Mouse (Mus musculus) bone marrow, adult 2 months (tissue): ENCODE measurements around the gene Vps37d. TPM values are rescaled to one million over a fixed set of nuclear protein-coding genes. Genes with fewer than 3 reads are reported as not detected.

Experiments
- H3K27ac ChIP-seq: fragments of 200-500 bp; 2 replicates; pipeline ENCODE4 v1.5.1; 2012; ENCODE audit warnings: low read depth, mild to moderate bottlenecking, control low read depth, inconsistent platforms, low read length; ENCODE audit not compliant: control insufficient read depth, poor library complexity, insufficient read depth
- H3K4me1 ChIP-seq: fragments of 200-500 bp; 2 replicates; pipeline ENCODE4 v1.6.1; 2011; ENCODE audit warnings: low read length; ENCODE audit not compliant: control insufficient read depth, insufficient read depth
- H3K4me3 ChIP-seq: fragments of 200-500 bp; replicated peaks from 2 replicates; pipeline ENCODE3; 2011; ENCODE audit warnings: mild to moderate bottlenecking, low read depth, low read length, control low read depth; ENCODE audit not compliant: control insufficient read depth
- CTCF ChIP-seq: fragments of 200-500 bp; IDR thresholded peaks from 2 replicates; pipeline ENCODE4 v1.5.1; 2011; ENCODE audit warnings: low read length, control low read depth; ENCODE audit not compliant: control insufficient read depth, insufficient read depth
- POLR2A ChIP-seq: fragments of 200-500 bp; IDR thresholded peaks from 2 replicates; pipeline ENCODE4 v1.6.1; 2011; ENCODE audit warnings: low read depth, mild to moderate bottlenecking, control low read depth, low read length, borderline replicate concordance; ENCODE audit not compliant: control insufficient read depth
- WGBS: fragments of 180-500 bp; shearing (Covaris S2); methylation state at CpG from one replicate; pipeline ENCODE4 v1.1.7; 2018; 5-methylcytosine and 5-hydroxymethylcytosine counted together
- polyA plus RNA-seq: library from polyadenylated mRNA; stranded (reverse); fragments of >200 nt; gene quantifications from 2 replicates; pipeline ENCODE4 v1.2.4, GENCODE M21; 2011; ENCODE audit warnings: low replicate concordance; ENCODE audit not compliant: missing spikeins, insufficient read depth, insufficient read length

Vps37d gene
- polyA plus RNA-seq, 1 experiment = 1.6 TPM

DNA sequence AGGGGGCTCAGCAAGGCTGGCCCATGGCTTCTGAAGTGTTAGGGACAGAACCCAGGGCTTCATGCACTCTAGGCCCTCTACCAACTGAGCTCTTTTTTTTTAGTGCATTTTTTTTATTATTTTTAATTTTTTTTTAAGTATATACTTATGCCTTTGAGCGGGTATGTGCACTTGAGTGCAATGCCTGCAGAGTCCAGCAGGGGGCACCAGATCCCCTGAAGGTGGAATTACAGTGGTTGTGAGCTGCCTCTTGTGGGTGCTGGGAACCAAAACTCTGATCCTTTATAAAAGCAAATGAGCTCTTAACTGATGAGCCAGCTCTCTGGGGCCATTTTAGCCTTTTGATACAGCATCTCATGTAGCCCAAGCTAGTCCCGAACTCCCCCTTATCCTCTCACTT, 43.5 kb downstream of the Vps37d start:
- TF ChIP-seq CTCF (peak; percentile 48), POLR2A (no peak)
- no peak overlapping the region for H3K27ac ChIP-seq
- WGBS = 93% methylated on average over 2 of the region's 2 CpGs
- H3K4me1 ChIP-seq = no peaks in the 10 kb centered on the region
- H3K4me3 ChIP-seq = no peak overlapping the region

DNA sequence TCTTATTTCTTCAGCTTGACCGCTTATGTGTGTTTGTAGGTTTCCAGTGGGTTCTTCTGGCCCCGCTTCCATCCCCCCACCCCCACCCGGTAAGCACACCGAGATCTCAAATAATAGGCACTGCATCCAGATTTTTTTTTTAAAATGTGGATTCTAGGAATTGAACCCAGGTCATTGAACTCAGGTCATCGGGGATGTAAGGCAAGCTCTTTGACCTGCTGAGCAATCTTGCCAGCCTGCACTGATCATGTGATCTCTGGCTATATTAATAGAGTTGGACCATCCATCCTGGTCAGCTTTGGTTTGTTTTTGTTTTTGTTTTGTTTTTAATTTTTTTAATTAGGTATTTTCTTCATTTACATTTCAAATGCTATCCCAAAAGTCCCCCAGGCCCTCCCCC, 45.5 kb downstream of the Vps37d start:
- TF ChIP-seq CTCF (no peak), POLR2A (no peak)
- no peak overlapping the region for H3K27ac ChIP-seq
- 85% methylated on average over 5 of the region's 5 CpGs for WGBS
- H3K4me3 ChIP-seq = no peak overlapping the region
- no peaks in the 10 kb centered on the region; the same call in 1 of the 2 replicates for H3K4me1 ChIP-seq

GRCm38 (mm10) chr5:135029007-135029854, 48.8 kb downstream of the Vps37d start:
- 28% methylated on average over 18 of the region's 18 CpGs for WGBS
- H3K27ac ChIP-seq = no peak overlapping the region
- H3K4me1 ChIP-seq = peaks cover 2% of the 10 kb centered on the region
- TF ChIP-seq POLR2A = no peak
- TF ChIP-seq CTCF = no peak
- no peak overlapping the region for H3K4me3 ChIP-seq

- Histone ChIP-seq H3K27ac (no peak overlapping the region), H3K4me1 (peaks cover 2% of the 10 kb centered on the region), H3K4me3 (no peak overlapping the region)
- 9% methylated on average over 7 of the region's 7 CpGs for WGBS
- TF ChIP-seq CTCF (no peak), POLR2A (no peak)
Measured at GRCm38 (mm10) chr5:135025899-135026298, 52.2 kb downstream of the Vps37d start.

GRCm38 (mm10) chr5:135024665-135025224, 53.3 kb downstream of the Vps37d start:
- TF ChIP-seq POLR2A (no peak), CTCF (no peak)
- H3K4me3 ChIP-seq = no peak overlapping the region
- WGBS = 2% methylated on average over 11 of the region's 11 CpGs
- H3K4me1 ChIP-seq = peaks cover 2% of the 10 kb centered on the region
- H3K27ac ChIP-seq = no peak overlapping the region

GRCm38 (mm10) chr5:135023344-135024173, 54.5 kb downstream of the Vps37d start, which contains the start of gene Stx1a:
TSS of gene Stx1a (plus strand) at chr5:135023482.
- H3K4me1 ChIP-seq = peaks cover 2% of the 10 kb centered on the region
- peak within 1 kb of the TSS; percentile 45 for H3K4me3 ChIP-seq
- WGBS = under 1% methylated on average over 61 of the region's 61 CpGs
- TF ChIP-seq POLR2A = peak; percentile 13; the same call in 1 of the 2 replicates
- no peak for TF ChIP-seq CTCF
- no peak within 1 kb of the TSS for H3K27ac ChIP-seq

Other genes with a start within 250 kb of the Vps37d start
- not detected in 2 replicates for gene Tmem270, start 171.5 kb downstream of the Vps37d start, polyA plus RNA-seq
- gene Cldn13, start 162.7 kb downstream of the Vps37d start, polyA plus RNA-seq = 224 and 283 TPM in 2 replicates
- gene Mettl27, start 145.9 kb downstream of the Vps37d start, polyA plus RNA-seq = 9.9 and 11.4 TPM in 2 replicates
- 11.1 TPM in 1 of 2 replicates, not detected in the other for gene Cldn4, start 131.3 kb downstream of the Vps37d start, polyA plus RNA-seq
- gene Cldn3, start 92.1 kb downstream of the Vps37d start, polyA plus RNA-seq = not detected in 2 replicates
- gene Abhd11, start 69.1 kb downstream of the Vps37d start, polyA plus RNA-seq = 27.7 and 39.7 TPM in 2 replicates
- gene Stx1a, start 54.8 kb downstream of the Vps37d start, polyA plus RNA-seq = 2.0 and 2.9 TPM in 2 replicates
- gene Dnajc30, start 14.1 kb downstream of the Vps37d start, polyA plus RNA-seq = 16.0 and 18.8 TPM in 2 replicates
- 34.4 and 44.1 TPM in 2 replicates for gene Bud23, start 13.3 kb downstream of the Vps37d start, polyA plus RNA-seq
- gene Mlxipl, start 11.6 kb upstream of the Vps37d start, polyA plus RNA-seq = 4.1 and 4.6 TPM in 2 replicates
- gene Tbl2, start 71.4 kb upstream of the Vps37d start, polyA plus RNA-seq = 3.5 and 7.8 TPM in 2 replicates
- gene Bcl7b, start 90.0 kb upstream of the Vps37d start, polyA plus RNA-seq = 30.7 and 40.7 TPM in 2 replicates
- gene Baz1b, start 109.0 kb upstream of the Vps37d start, polyA plus RNA-seq = 69.6 and 92.7 TPM in 2 replicates
- gene Fzd9, start 173.0 kb upstream of the Vps37d start, polyA plus RNA-seq = 2.0 TPM in 1 of 2 replicates, not detected in the other